Mouse (Mus musculus): ENCODE measurements around the gene Rpl29.

Rpl29 gene

DNA sequence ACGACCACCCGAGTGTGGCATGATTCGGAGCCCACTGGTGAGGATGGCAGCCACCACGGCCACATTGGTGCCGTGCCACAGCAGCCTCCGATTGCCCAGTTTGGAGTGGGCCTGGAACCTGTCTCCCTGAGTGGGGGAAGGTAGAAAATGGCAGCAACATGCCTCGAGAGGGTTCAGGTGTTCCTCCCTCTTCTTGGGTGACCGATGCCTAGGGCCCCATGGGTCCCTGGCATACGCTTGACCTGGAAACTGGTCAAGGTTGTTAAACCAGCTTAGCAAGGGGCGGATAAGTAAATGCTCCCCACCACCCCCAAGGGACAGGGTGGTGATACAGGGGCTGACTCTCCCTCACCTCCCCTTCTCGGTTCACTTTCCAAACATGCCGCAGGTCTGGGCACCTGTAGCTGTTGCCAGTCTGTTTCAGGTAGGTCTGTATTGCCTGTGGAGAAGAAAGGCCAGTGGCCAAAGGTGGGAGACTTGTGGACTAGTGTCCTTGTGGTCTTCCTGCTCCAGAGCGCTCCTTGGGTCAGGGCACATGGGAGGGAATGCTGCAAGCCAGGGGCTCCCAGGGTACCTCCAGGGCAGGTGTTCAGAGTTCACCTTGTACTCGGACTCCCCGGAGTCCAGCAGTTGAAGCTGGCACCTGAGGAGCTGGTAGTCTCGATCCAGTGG, 44.0 kb downstream of the Rpl29 start:
- no peak for DNase-seq (ENCODE audit: low spot score)

DNA sequence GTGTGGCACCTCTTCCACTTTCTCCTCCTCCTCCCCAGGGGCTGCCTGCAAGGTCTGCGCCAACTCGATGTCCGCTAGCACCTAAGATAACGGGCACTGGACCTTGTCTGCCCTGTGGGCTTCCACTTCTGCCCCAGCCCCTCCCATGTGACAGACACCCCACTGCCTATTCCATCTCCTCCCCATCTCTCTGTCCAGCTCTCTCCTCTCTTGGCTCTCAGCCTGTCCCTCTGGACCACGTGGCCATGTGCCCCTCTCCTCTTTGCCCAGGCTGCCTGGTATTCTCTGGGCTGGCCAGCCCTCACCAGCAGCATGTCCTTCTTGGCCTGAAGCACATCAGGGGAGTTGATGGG, 44.5 kb downstream of the Rpl29 start:
- DNase-seq (ENCODE audit: low spot score): no peak

DNA sequence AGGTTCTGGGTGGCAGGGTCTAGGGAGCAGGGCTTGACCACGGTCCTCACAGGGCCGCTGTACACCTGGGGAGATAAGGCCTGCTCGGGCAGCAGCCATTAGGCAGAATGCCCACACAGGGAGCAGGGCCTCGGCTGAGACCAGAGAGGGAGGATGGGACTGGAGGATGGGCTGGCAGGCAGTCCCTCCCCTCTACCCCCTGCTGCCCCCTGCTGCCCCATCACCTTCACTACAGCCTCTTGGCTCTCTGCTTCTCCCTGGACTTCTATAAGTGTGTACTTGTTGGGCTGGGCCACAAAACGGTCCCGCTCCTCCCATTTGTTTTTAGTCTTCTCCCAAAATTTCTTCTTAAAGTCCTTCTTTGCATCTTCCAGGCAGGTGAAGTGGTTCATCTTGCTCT, 45.2 kb downstream of the Rpl29 start:
- DNase-seq (ENCODE audit: low spot score): peak; percentile 86

DNA sequence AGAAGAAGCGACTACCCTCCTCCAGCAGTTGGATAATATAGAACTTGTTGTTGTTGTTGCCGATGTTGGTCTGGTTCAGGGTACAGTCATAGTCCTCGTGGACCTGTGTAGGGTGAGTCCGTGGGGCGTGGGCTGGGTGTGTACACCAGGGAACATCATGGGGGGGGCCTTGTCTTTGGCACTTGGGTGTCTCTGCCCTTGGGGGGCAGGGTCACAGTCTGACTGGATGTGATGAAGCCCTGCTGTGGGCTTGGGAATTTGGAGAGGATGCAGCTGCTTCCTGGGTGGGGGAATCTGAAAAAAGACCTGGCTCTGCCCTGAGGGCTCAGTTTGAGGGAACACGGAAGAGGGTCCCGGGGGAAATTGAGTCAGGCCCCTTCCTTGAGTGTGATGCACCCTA, 45.8 kb downstream of the Rpl29 start:
- DNase-seq (ENCODE audit: low spot score): no peak

DNA sequence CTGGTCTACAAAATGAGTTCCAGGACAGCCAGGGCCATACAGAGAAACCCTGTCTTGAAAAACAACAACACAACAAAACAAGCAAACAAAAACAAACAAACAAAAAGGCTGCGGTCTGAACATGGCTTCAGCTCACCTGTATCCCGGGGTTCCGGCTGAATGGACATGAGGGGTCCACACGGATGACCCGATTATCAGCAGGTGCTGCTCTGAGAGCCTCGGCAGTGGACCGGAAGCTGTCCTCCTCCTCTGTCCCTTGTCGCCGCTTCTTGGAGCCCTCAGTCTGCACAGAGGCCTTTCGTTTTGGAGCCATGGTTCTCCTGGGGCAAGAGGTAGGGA, 46.4 kb downstream of the Rpl29 start, which contains the start of gene Rrp9:
Gene Rrp9 (plus strand): TSS at position 301 of the 339 bp plus-strand sequence.
- DNase-seq (ENCODE audit: low spot score): no peak

DNA sequence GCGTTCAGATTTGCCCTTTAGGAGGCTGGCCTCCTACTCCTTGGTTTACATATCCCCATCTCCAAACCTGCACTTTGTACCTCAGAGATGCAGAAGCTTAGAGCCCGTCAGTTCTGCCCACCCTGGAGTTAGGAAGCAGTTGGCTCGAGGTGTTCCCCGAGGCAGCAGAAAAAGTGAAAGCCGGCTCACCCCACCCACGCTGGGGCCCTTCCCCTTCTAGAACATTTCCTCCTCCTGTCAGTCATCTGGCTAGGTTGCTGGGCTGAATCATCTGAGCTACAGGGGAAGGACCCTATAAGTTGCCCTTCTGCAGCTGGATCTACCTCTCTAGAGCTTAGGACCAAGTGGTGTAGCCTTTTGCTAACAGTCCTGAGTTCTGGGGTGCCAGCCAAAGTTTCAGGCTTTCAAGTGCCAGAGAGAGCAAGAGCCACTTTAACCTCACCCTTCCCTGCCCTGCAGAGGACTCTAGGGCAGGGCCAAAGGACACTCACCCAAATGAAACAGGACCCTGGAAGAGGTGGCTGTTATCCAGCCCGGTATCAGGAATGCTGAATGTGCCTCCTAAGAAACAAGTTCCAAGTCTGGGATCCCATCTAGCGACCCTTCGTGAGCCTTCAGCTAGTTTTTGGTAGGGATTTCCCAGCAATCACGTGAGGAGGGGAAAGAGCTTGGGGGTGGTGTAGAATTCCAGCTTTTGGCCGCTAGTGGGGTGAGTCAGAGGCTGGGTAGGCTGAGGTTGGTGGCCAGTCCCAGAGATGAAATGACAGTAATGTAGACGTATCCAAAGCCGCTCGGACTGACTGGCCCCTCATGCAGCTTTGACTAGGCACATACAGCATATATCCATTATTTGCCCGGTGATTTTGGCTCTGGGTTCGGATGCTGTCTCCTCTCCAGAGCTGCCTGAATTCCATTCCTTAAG, 47.0 kb downstream of the Rpl29 start:
- DNase-seq (ENCODE audit: low spot score): peak; percentile 64

DNA sequence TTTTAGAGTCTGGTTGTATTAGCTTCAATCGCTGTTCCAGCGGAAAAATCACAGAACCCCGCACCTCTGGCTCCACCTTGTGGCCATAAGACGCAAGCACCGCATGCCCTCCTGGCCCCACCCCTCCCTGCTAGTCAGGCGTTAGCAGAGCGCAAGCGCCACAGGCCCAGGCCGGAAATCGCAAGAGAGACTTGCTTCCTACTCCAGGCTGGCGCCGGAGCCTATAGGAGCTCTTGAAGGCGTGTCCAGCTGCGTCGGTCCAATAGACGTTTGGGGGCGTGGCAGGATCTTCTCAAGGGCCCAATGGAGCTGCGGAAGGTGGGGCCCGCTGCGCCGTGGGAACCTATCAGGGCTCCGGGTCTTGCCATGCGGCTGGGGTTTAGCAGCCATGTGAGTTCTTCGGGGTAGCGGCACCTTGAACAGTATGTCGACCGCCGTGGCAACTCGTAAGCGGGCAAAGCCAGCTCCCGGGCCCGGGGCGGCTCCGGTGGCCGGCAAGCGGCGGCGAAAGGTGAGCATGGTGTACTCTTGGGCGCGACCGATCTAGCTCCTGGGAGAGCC, 47.8 kb downstream of the Rpl29 start, which contains the start of gene Parp3:
Gene Parp3 (minus strand): TSS at position 26 of the 561 bp plus-strand sequence.
- peak; percentile 100 for DNase-seq (ENCODE audit: low spot score)

DNA sequence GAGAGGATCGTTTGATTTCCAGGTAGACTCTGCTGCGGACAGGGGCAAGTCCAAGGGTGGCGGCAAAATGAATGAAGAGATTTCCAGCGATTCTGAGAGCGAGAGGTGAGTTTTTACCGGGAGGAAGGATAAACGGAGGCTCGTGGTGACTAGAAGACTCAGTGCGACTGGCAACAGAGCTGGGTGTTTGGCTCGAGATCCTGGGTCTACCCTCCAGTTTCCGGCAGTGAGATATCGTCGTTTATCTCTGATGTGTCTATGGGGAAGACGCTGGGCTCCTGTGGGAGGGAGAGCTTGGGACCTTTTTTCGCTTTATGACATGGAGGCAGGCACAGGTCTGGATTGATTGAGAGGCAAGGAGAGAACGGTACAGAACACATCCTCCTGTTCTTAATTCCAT, 48.4 kb downstream of the Rpl29 start:
- no peak for DNase-seq (ENCODE audit: low spot score)

DNA sequence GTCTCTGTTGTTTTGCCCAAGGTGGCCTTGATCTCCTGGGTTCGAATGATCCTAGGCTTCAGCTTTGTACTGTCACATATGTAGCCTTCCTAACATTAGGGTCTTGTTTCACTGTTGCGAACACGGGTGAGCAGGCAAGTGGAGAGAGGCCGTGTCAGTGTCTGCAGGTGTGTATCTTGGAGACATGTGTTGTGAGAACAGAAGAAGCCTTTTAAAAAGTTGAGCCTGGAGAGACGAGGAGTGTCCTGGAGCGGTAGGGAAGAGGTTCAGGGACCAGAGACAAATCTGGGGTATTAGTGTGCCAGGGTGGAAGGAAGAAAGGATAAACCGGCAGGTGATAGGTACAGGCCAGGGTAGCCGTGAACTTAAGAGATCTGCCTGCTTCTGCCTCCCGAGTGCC, 48.8 kb downstream of the Rpl29 start:
- no peak for DNase-seq (ENCODE audit: low spot score)

DNA sequence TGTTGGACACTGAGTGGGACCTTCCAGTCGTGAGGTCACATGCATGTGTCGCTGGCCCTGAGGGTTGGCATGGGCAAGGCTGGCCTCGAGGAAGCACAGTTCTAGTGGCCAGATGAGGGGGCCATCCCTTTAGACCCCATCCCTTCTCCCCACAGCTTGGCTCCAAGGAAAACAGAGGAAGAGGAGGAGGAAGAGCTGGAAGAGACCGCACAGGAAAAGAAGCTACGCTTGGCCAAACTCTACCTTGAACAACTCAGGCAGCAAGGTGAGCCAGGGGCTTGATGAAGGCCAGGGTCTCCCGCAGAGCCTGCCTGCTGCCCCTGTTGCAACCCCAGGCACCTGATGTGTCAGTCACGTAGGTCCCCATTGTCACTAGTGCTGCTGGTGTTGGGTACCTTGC, 51.3 kb downstream of the Rpl29 start:
- no peak for DNase-seq (ENCODE audit: low spot score)

DNA sequence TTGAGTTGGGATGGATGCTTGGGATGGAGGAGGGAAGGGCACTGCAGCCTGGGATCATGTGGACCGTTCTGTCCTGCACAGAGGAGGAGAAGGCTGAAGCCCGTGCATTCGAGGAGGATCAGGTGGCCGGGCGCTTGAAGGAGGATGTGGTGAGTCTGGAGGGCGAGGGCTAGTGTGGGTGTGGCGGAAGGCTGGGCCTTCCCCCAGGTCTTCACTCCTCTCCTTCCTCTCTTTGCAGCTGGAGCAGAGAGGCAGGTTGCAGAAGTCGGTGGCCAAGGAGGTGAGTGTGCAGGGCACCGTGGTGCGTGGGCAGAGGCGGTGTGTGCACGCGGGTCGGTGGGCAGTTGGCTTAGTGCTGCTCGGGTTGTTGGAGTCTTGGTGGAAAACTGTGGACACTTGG, 51.8 kb downstream of the Rpl29 start:
- no peak for DNase-seq (ENCODE audit: low spot score)

Data from embryo, embryonic 10.5 days (tissue).